Comparison of ENCODE assay signal across 8 mouse cellular contexts in the genomic region with DNA sequence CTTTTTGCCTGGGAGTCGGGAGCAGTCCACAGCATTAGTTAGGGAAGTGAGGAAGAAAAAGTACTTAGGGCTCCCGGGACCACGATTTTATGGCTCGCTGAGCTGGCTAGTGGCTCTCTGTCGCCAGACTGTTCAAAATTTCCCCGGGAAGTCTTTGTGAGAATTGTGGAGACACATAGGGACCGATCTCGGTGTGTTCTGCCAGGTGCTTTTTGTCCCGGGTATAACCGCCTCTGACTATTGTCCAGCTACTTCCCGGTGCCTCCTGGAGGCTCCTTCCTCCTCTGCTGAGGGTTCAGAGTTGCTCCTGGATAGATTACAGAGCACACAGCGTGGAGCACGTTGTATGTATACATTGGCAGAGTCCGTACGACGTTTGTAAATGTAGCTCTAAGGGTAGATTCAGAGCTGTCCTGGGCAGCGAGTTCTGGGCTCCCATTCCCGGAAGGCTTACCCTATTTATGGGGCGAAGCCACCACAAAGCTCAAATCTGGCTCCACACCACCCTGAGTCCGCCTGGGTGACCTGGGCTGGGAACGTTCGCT. TPM values are rescaled to one million over a fixed set of nuclear protein-coding genes. Genes with fewer than 3 reads are reported as not detected.
A peak's percentile ranks its signal among the peaks of the same experiment; 100 is the strongest.
DNase-seq lines count a peak whose midpoint lies in the region; ATAC-seq and TF ChIP-seq lines count a peak whose summit lies in the region.

No protein-coding gene starts in this region.

- ATAC-seq in lung, embryonic 15.5 days (ENCODE audit: borderline replicate concordance, extremely low read depth, low FRiP score, low TSS enrichment): peak; percentile 28; the same call in 1 of the 2 replicates

- no peaks in the 10 kb centered on the region for H3K36me3 ChIP-seq in heart, embryonic 10.5 days
- H3K36me3 ChIP-seq in lung, embryonic 15.5 days: no peaks in the 10 kb centered on the region
- no peaks in the 10 kb centered on the region for H3K36me3 ChIP-seq in small intestine, adult 2 months (ENCODE audit: control insufficient read depth, insufficient read depth, low read length)

- peak; percentile 18 to 39 for DNase-seq in layer of hippocampus, postnatal 10 days (ENCODE audit: low spot score in 2 of 2)
- DNase-seq in layer of hippocampus, adult 9-11 months: no peak
- DNase-seq in embryo, embryonic 11 days: peak; percentile 57
- DNase-seq in heart, embryonic 10.5 days (ENCODE audit: low spot score): peak; percentile 78
- DNase-seq in kidney, adult 9 months: peak; percentile 53
- no peak for DNase-seq in spleen, postnatal 14 days (ENCODE audit: low spot score in 2 of 2)

- peak overlapping the region; percentile 63 for H3K4me2 ChIP-seq in lung, embryonic 15.5 days

- peak overlapping the region; percentile 88 for H3K9ac ChIP-seq in lung, embryonic 15.5 days

- H3K4me1 ChIP-seq in heart, embryonic 10.5 days: 0 out of 2 replicates have a peak, but pooled peaks cover 3% of the 10 kb centered on the region
- peaks cover 30% of the 10 kb centered on the region for H3K4me1 ChIP-seq in lung, embryonic 15.5 days
- H3K4me1 ChIP-seq in small intestine, adult 2 months (ENCODE audit: control insufficient read depth, insufficient read depth, insufficient read length, low read length): peaks cover 2% of the 10 kb centered on the region

- H3K4me3 ChIP-seq in heart, embryonic 10.5 days: peak overlapping the region; percentile 87
- peak overlapping the region; percentile 83 for H3K4me3 ChIP-seq in lung, embryonic 15.5 days
- H3K4me3 ChIP-seq in small intestine, adult 2 months (ENCODE audit: low read depth, low read length): peak overlapping the region; percentile 95

- no peak for TF ChIP-seq CTCF in small intestine, adult 2 months (IDR thresholded peaks at IDR 0.05; ENCODE audit: extremely low read depth, insufficient read length, insufficient replicate concordance, low read depth, low read length)

- no peaks in the 10 kb centered on the region for H3K27me3 ChIP-seq in heart, embryonic 10.5 days (ENCODE audit: insufficient read depth, poor library complexity, severe bottlenecking)
- H3K27me3 ChIP-seq in lung, embryonic 15.5 days: no peaks in the 10 kb centered on the region
- H3K27me3 ChIP-seq in small intestine, adult 2 months (ENCODE audit: control insufficient read depth, insufficient read depth, low read length): no peaks in the 10 kb centered on the region

- H3K27ac ChIP-seq in heart, embryonic 10.5 days: peak overlapping the region; percentile 92
- peak overlapping the region; percentile 97 for H3K27ac ChIP-seq in lung, embryonic 15.5 days
- peak overlapping the region; percentile 89 for H3K27ac ChIP-seq in small intestine, adult 2 months (ENCODE audit: insufficient read depth, low read depth, low read length)

- no peaks in the 10 kb centered on the region for H3K9me3 ChIP-seq in heart, embryonic 10.5 days
- no peaks in the 10 kb centered on the region for H3K9me3 ChIP-seq in lung, embryonic 15.5 days

- peak; percentile 40; the same call in 1 of the 2 replicates for TF ChIP-seq POLR2A in small intestine, adult 2 months (IDR thresholded peaks at IDR 0.05; ENCODE audit: low read depth, low read length)

- 0% methylated on average over 22 of the region's 22 CpGs for WGBS in heart, embryonic 10.5 days
- WGBS in lung, embryonic 15.5 days: under 1% methylated on average over 22 of the region's 22 CpGs
- WGBS in small intestine, adult 2 months: under 1% methylated on average over 22 of the region's 22 CpGs

RNA-seq across cellular contexts. Expression of a gene that starts 0.9 kb away (rescaled TPM):
- total RNA-seq in layer of hippocampus, postnatal 10 days (2021): 10 to 100 TPM; 53.6 to 56.5 TPM
- 32.5 and 39.0 TPM in 2 replicates for polyA plus RNA-seq in heart, embryonic 10.5 days (2016; fragmentation: Nextera tagmentation; extraction: Ambion mirVana)
- 41.3 and 45.5 TPM in 2 replicates for polyA plus RNA-seq in lung, embryonic 15.5 days (2015; fragmentation: Nextera tagmentation; extraction: Ambion mirVana)
- polyA plus RNA-seq in small intestine, adult 2 months (2012; rRNA removed): 5.0 and 11.3 TPM in 2 replicates

Comparison
In these comparisons a context has a peak if more than half of its experiments do, and no peak if none do; other contexts are left out.
1. DNase-seq: peak in layer of hippocampus, postnatal 10 days (2 of 2), embryo, embryonic 11 days (single experiment), heart, embryonic 10.5 days (single experiment) and kidney, adult 9 months (single experiment); none in layer of hippocampus, adult 9-11 months (single experiment) and spleen, postnatal 14 days (0 of 2).
2. Peak in every context shown above with its lines, with median percentiles within 50 percentile points of each other: H3K27ac ChIP-seq and H3K4me3 ChIP-seq.